16 mouse cellular contexts compared by ENCODE assay signal in genomic region chr10:85378972-85379371, GRCm38 (mm10). TPM values are rescaled to one million over a fixed set of nuclear protein-coding genes. Genes with fewer than 3 reads are reported as not detected.
DNase-seq lines count a peak whose midpoint lies in the region; ATAC-seq and TF ChIP-seq lines count a peak whose summit lies in the region.
"Had no signal": no experiment of that assay in that cellular context is flagged by ENCODE, and none has a peak within 500 bp of the region (broad histone marks: within the 10 kb centered on the region; RNA-seq: fewer than 3 reads in every experiment).

No protein-coding gene starts in this region.

- WGBS in heart, embryonic 11.5 days (ENCODE audit: insufficient replicate concordance) = 20% methylated on average over 8 of the region's 8 CpGs
- WGBS in embryonic facial prominence, embryonic 14.5 days = 15% methylated on average over 8 of the region's 8 CpGs
- 9% methylated on average over 8 of the region's 8 CpGs for WGBS in kidney, postnatal 0 days

- no peak for TF ChIP-seq CTCF in kidney, postnatal 0 days (IDR thresholded peaks at IDR 0.05; ENCODE audit: low read depth)

- intact Hi-C loops in left cerebral cortex, postnatal 4 days (cut with DNase I) = no loop called here

- no peaks in the 10 kb centered on the region for H3K4me1 ChIP-seq in heart, embryonic 11.5 days (ENCODE audit: control insufficient read depth, insufficient read depth, low read length)
- H3K4me1 ChIP-seq in ES-E14 (ENCODE audit: control insufficient read depth in 2 of 2, insufficient read depth in 2 of 2, low read length in 2 of 2, poor library complexity in 1 of 2) = peaks cover 3 to 4% of the 10 kb centered on the region in 2 experiments; a peak in 2 of 4 replicates
- H3K4me1 ChIP-seq in embryonic facial prominence, embryonic 14.5 days (ENCODE audit: control insufficient read depth, insufficient read depth, low read length) = no peaks in the 10 kb centered on the region
- no peaks in the 10 kb centered on the region for H3K4me1 ChIP-seq in kidney, postnatal 0 days (replicated peaks; ENCODE audit: insufficient read depth, low read length)
- H3K4me1 ChIP-seq: lung, embryonic 15.5 days had no signal

- no peak for DNase-seq in heart, adult 11 months
- peak; percentile 52 for DNase-seq in ES-E14 (ENCODE audit: low read depth, low spot score)
- peak; percentile 23 for DNase-seq in embryonic facial prominence, embryonic 14.5 days (ENCODE audit: low spot score)
- peak; percentile 27 for DNase-seq in kidney, postnatal 0 days (ENCODE audit: low spot score)
- DNase-seq in c-Kit-positive CD71-positive TER-119-positive erythroid progenitor cells, embryonic 14.5 days (ENCODE audit: low spot score) = no peak
- DNase-seq in thymus, postnatal 10 days (ENCODE audit: low spot score in 2 of 2) = no peak
- no peak for DNase-seq in left cerebral cortex, postnatal 4 days
- DNase-seq: adrenal gland, postnatal 14 days; B cell, adult 2 months; cerebellum, adult 18-20 months; heart, postnatal 14 days; right cerebral cortex, postnatal 4 days had no signal

- no peaks in the 10 kb centered on the region for H3K9me3 ChIP-seq in heart, embryonic 11.5 days (replicated peaks; ENCODE audit: control insufficient read depth, low read length)
- no peaks in the 10 kb centered on the region for H3K9me3 ChIP-seq in ES-E14 (ENCODE audit: control insufficient read depth, insufficient read depth, low read depth, low read length)
- no peaks in the 10 kb centered on the region for H3K9me3 ChIP-seq in embryonic facial prominence, embryonic 14.5 days (ENCODE audit: control insufficient read depth, low read length)
- H3K9me3 ChIP-seq in kidney, postnatal 0 days (replicated peaks; ENCODE audit: low read length) = no peaks in the 10 kb centered on the region
- H3K9me3 ChIP-seq: lung, embryonic 15.5 days; midbrain, embryonic 12.5 days had no signal

- H3K36me3 ChIP-seq in heart, embryonic 11.5 days (ENCODE audit: control insufficient read depth, insufficient read depth, low read length) = no peaks in the 10 kb centered on the region
- no peaks in the 10 kb centered on the region for H3K36me3 ChIP-seq in ES-E14 (ENCODE audit: control insufficient read depth, insufficient read depth, low read length, poor library complexity, severe bottlenecking)
- no peaks in the 10 kb centered on the region for H3K36me3 ChIP-seq in embryonic facial prominence, embryonic 14.5 days (ENCODE audit: control insufficient read depth, insufficient read depth, low read length)
- no peaks in the 10 kb centered on the region for H3K36me3 ChIP-seq in kidney, postnatal 0 days (ENCODE audit: insufficient read depth, low read length)
- H3K36me3 ChIP-seq: lung, embryonic 15.5 days; midbrain, embryonic 12.5 days had no signal

- H3K27ac ChIP-seq in heart, embryonic 11.5 days (ENCODE audit: low read depth, low read length) = no peak overlapping the region
- no peak overlapping the region for H3K27ac ChIP-seq in ES-E14 (ENCODE audit: insufficient read depth, low read depth, low read length, poor library complexity, severe bottlenecking)
- no peak overlapping the region for H3K27ac ChIP-seq in embryonic facial prominence, embryonic 14.5 days (replicated peaks; ENCODE audit: low read depth, low read length)
- no peak overlapping the region for H3K27ac ChIP-seq in kidney, postnatal 0 days
- H3K27ac ChIP-seq: lung, embryonic 15.5 days; midbrain, embryonic 12.5 days had no signal

- in situ Hi-C loops in ES-E14 (cut with MboI; ENCODE audit: low sequenced_read_pairs in 2 of 2, unreplicated experiment in 2 of 2) = no loop called here

- no peak for ATAC-seq in heart, embryonic 11.5 days (replicated peaks; ENCODE audit: insufficient number of reproducible peaks, low FRiP score, low TSS enrichment)
- no peak for ATAC-seq in embryonic facial prominence, embryonic 14.5 days (ENCODE audit: low read depth)
- ATAC-seq in kidney, postnatal 0 days (replicated peaks; ENCODE audit: low FRiP score, low read depth) = no peak

- 0 out of 2 replicates have a peak overlapping the region, but pooled peaks have one; percentile 10 for H3K9ac ChIP-seq in heart, embryonic 11.5 days (ENCODE audit: low read depth, low read length)
- no peak overlapping the region for H3K9ac ChIP-seq in ES-E14 (ENCODE audit: insufficient read depth, low read depth, low read length, poor library complexity, severe bottlenecking)
- H3K9ac ChIP-seq in embryonic facial prominence, embryonic 14.5 days (ENCODE audit: low read depth, low read length) = no peak overlapping the region
- H3K9ac ChIP-seq in kidney, postnatal 0 days (ENCODE audit: low read depth, low read length) = no peak overlapping the region
- H3K9ac ChIP-seq: lung, embryonic 15.5 days; midbrain, embryonic 12.5 days had no signal

- no peak overlapping the region for H3K4me2 ChIP-seq in heart, embryonic 11.5 days
- no peak overlapping the region for H3K4me2 ChIP-seq in embryonic facial prominence, embryonic 14.5 days (ENCODE audit: low read depth, low read length)
- peak overlapping the region; percentile 14; the same call in 1 of the 2 replicates for H3K4me2 ChIP-seq in kidney, postnatal 0 days (ENCODE audit: low read length)
- H3K4me2 ChIP-seq: lung, embryonic 15.5 days; midbrain, embryonic 12.5 days had no signal

- no peaks in the 10 kb centered on the region for H3K27me3 ChIP-seq in heart, embryonic 11.5 days (ENCODE audit: control insufficient read depth, insufficient read depth, low read length)
- H3K27me3 ChIP-seq in embryonic facial prominence, embryonic 14.5 days (replicated peaks; ENCODE audit: control insufficient read depth, insufficient read depth, low read length) = no peaks in the 10 kb centered on the region
- H3K27me3 ChIP-seq in kidney, postnatal 0 days (ENCODE audit: insufficient read depth, low read length) = no peaks in the 10 kb centered on the region
- H3K27me3 ChIP-seq: lung, embryonic 15.5 days had no signal

- no peak overlapping the region for H3K4me3 ChIP-seq in heart, embryonic 11.5 days (ENCODE audit: low read depth, low read length)
- H3K4me3 ChIP-seq in ES-E14 (ENCODE audit: insufficient read depth in 1 of 2, low read depth in 1 of 2, low read length in 2 of 2, poor library complexity in 1 of 2, severe bottlenecking in 1 of 2) = peak overlapping the region in 1 of 2 experiments; percentile 46; a peak in 2 of 4 replicates
- H3K4me3 ChIP-seq in embryonic facial prominence, embryonic 14.5 days (ENCODE audit: low read depth, low read length) = no peak overlapping the region
- H3K4me3 ChIP-seq in kidney, postnatal 0 days (replicated peaks; ENCODE audit: low read depth, low read length) = no peak overlapping the region
- H3K4me3 ChIP-seq: erythroblast, embryonic 14.5 days; lung, embryonic 15.5 days; midbrain, embryonic 12.5 days had no signal

TF ChIP-seq in ES-E14, 5 proteins besides CTCF, POLR2A, EP300 and RAD21:
- TF ChIP-seq CHD2 (IDR thresholded peaks at IDR 0.05; ENCODE audit: low read depth, low read length) (no peak), ZNF384 (IDR thresholded peaks at IDR 0.05; ENCODE audit: low read depth, low read length) (no peak), HCFC1 (IDR thresholded peaks at IDR 0.05; ENCODE audit: borderline replicate concordance, insufficient read depth, low read length) (no peak)

RNA-seq across cellular contexts. Expression of gene Btbd11, which starts 7.6 kb away (rescaled TPM):
- polyA plus RNA-seq in heart, embryonic 11.5 days (2014; fragmentation: Nextera tagmentation; extraction: Ambion mirVana) = 0.77 and 1.2 TPM in 2 replicates
- 9.9 and 14.7 TPM in 2 replicates for total RNA-seq in ES-E14 (2012; rRNA removed)
- 5.0 and 5.8 TPM in 2 replicates for polyA plus RNA-seq in embryonic facial prominence, embryonic 14.5 days (2014; fragmentation: Nextera tagmentation; extraction: Ambion mirVana)
- polyA plus RNA-seq in kidney, postnatal 0 days (2015; fragmentation: Nextera tagmentation; extraction: Ambion mirVana) = 6.7 and 6.8 TPM in 2 replicates
- 10 to 100 TPM; 25.4 to 29.7 TPM for total RNA-seq in left cerebral cortex, postnatal 4 days (2021)
- polyA plus RNA-seq: erythroblast, embryonic 14.5 days had no signal

Comparison
In these comparisons a context has a peak if more than half of its experiments do, and no peak if none do; other contexts are left out.
1. DNase-seq: peak in ES-E14 (single experiment), embryonic facial prominence, embryonic 14.5 days (single experiment) and kidney, postnatal 0 days (single experiment); none in heart, adult 11 months (single experiment), c-Kit-positive CD71-positive TER-119-positive erythroid progenitor cells, embryonic 14.5 days (single experiment), thymus, postnatal 10 days (0 of 2) and left cerebral cortex, postnatal 4 days (single experiment).